Mouse (Mus musculus) left cerebral cortex, adult 18-20 months (tissue): ENCODE data around the gene Ntn1. TPM values are rescaled to one million over a fixed set of nuclear protein-coding genes. Genes with fewer than 3 reads are reported as not detected.
A peak's percentile ranks its signal among the peaks of the same experiment; 100 is the strongest.

ENCODE experiments used
- DNase-seq, 2 experiments: peaks; one replicate each; pipeline ENCODE4 v3.0.0; 2021 to 2022; ENCODE audit warnings: low spot score in 2 of 2, mixed read lengths in 1 of 2
- long read RNA-seq, 2 experiments: library from polyadenylated mRNA; stranded (forward); transcript quantifications; one replicate each; pipeline ENCODE4 v2.0.0; 2021
- total RNA-seq, 2 experiments: library from RNA; stranded (reverse); gene quantifications; 2 replicates each; pipeline ENCODE4 v1.2.3; 2021

Ntn1 gene
- total RNA-seq = 1 to 10 TPM; 6.2 to 7.6 TPM
- long read RNA-seq, experiment 1, partial matches to known transcripts = 1 of 2 reads
- long read RNA-seq, experiment 1, other reads (novel, unspliced or antisense) = 1 of 2 reads
- long read RNA-seq, experiment 2 = 0 reads

GRCm38 (mm10) chr11:68400727-68401219 lies at the start of gene Ntn1:
Gene Ntn1 (minus strand): TSS chr11:68400823.
- DNase-seq = no peak

- DNase-seq = no peak
Measured at GRCm38 (mm10) chr11:68448356-68448755, 47.7 kb upstream of the Ntn1 start.

GRCm38 (mm10) chr11:68447242-68447641 lies 46.6 kb upstream of the Ntn1 start:
- no peak for DNase-seq

- no peak for DNase-seq
Measured at GRCm38 (mm10) chr11:68446547-68446946, 45.9 kb upstream of the Ntn1 start.

- no peak for DNase-seq
Measured at GRCm38 (mm10) chr11:68445901-68446300, 45.3 kb upstream of the Ntn1 start.

GRCm38 (mm10) chr11:68442983-68443638 lies 42.5 kb upstream of the Ntn1 start:
- DNase-seq = no peak

GRCm38 (mm10) chr11:68442346-68442745 lies 41.7 kb upstream of the Ntn1 start:
- DNase-seq = no peak

GRCm38 (mm10) chr11:68440965-68441364 lies 40.3 kb upstream of the Ntn1 start:
- no peak for DNase-seq

GRCm38 (mm10) chr11:68440100-68440499 lies 39.5 kb upstream of the Ntn1 start:
- no peak for DNase-seq

- DNase-seq = no peak
Measured at GRCm38 (mm10) chr11:68436376-68436775, 35.8 kb upstream of the Ntn1 start.

GRCm38 (mm10) chr11:68435601-68436000 lies 35.0 kb upstream of the Ntn1 start:
- no peak for DNase-seq

- DNase-seq = no peak
Measured at GRCm38 (mm10) chr11:68434697-68435096, 34.1 kb upstream of the Ntn1 start.

- no peak for DNase-seq
Measured at GRCm38 (mm10) chr11:68433534-68433933, 32.9 kb upstream of the Ntn1 start.

- DNase-seq = no peak
Measured at GRCm38 (mm10) chr11:68432361-68433021, 31.9 kb upstream of the Ntn1 start.

GRCm38 (mm10) chr11:68431699-68432360 lies 31.2 kb upstream of the Ntn1 start, which contains the start of gene Pik3r5:
Gene Pik3r5 (plus strand): TSS chr11:68432121.
- peak; percentile 63 to 74 for DNase-seq

GRCm38 (mm10) chr11:68430662-68431061 lies 30.0 kb upstream of the Ntn1 start:
- DNase-seq = no peak

- no peak for DNase-seq
Measured at GRCm38 (mm10) chr11:68427083-68427570, 26.5 kb upstream of the Ntn1 start.

GRCm38 (mm10) chr11:68425492-68426315 lies 25.1 kb upstream of the Ntn1 start:
- DNase-seq = no peak

GRCm38 (mm10) chr11:68417831-68418230 lies 17.2 kb upstream of the Ntn1 start:
- DNase-seq = peak; percentile 12 to 31

GRCm38 (mm10) chr11:68417001-68417400 lies 16.4 kb upstream of the Ntn1 start:
- DNase-seq = no peak

GRCm38 (mm10) chr11:68408127-68408526 lies 7.5 kb upstream of the Ntn1 start:
- DNase-seq = peak; percentile 64 to 80
